Mouse (Mus musculus): ENCODE results near the gene Rcl1.

DNA sequence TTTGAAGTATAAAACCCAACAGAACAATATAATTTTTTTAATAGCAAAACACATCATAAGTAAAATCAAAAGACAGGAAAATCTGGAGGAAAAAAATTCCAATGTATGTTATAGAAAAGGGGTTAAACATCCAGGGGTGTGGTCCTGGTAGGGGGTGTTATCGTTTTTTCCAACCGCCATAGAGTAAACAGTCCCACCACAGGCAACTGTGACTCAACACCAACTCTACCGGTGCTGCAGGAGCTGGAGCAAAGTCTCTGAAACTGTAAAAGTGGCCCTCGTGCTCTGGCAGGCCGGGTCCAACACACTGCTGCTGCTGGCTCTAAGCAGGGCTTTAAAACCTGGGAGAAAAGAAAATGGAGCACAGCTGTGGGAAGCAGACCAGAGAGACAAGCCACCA, 42.4 kb upstream of the Rcl1 start:
- no peak for TF ChIP-seq POLR2A (IDR thresholded peaks at IDR 0.05; ENCODE audit: insufficient read length, low read depth)
- TF ChIP-seq TCF12 (IDR thresholded peaks at IDR 0.05; ENCODE audit: insufficient read depth, poor library complexity, severe bottlenecking) = no peak
- no peak for TF ChIP-seq USF1 (IDR thresholded peaks at IDR 0.05; ENCODE audit: low read depth)
- no peak for TF ChIP-seq E2F4 (IDR thresholded peaks at IDR 0.05; ENCODE audit: insufficient read depth)
- no peak for TF ChIP-seq MYOG (IDR thresholded peaks at IDR 0.05; ENCODE audit: control insufficient read depth in 1 of 3, insufficient read depth in 1 of 3, insufficient read length in 2 of 3, low read depth in 2 of 3)
- no peak for TF ChIP-seq POLR2AphosphoS2 (IDR thresholded peaks at IDR 0.05; ENCODE audit: insufficient read length, low read depth)
- no peak for TF ChIP-seq MAX (IDR thresholded peaks at IDR 0.05; ENCODE audit: low read depth)
- no peak for TF ChIP-seq SRF (IDR thresholded peaks at IDR 0.05; ENCODE audit: control insufficient read depth, insufficient read length, low read depth)
- no peak for TF ChIP-seq REST (IDR thresholded peaks at IDR 0.05; ENCODE audit: insufficient read depth, insufficient read length)
- no peak for TF ChIP-seq MYOD1 (IDR thresholded peaks at IDR 0.05; ENCODE audit: control insufficient read depth in 1 of 3, insufficient read length in 2 of 3, low read depth in 2 of 3)

All from myocyte (in vitro differentiated cells).